Mouse (Mus musculus) liver, postnatal 0 days (tissue): Measurements from ENCODE around the gene Map3k6. TPM values are rescaled to one million over a fixed set of nuclear protein-coding genes. Genes with fewer than 3 reads are reported as not detected.

Experiments used
- ATAC-seq: fragments of 200-750 bp; cut with Nextera tagmentation; 2 replicates; pipeline ENCODE4 v1.8.0; 2017; ENCODE audit warnings: mild to moderate bottlenecking, moderate library complexity
- DNase-seq: peaks from one replicate; pipeline ENCODE4 v3.0.0-alpha.2; 2016
- H3K27ac ChIP-seq: fragments of 300-500 bp; sonication (generic); 2 replicates; pipeline ENCODE4 v1.5.1; 2014; ENCODE audit warnings: antibody characterized with exemption, moderate library complexity, mild to moderate bottlenecking, low read depth
- H3K27me3 ChIP-seq: fragments of 300-500 bp; sonication (generic); 2 replicates; pipeline ENCODE4 v1.6.1; 2014; ENCODE audit warnings: low read length, control low read depth, mixed read lengths; ENCODE audit not compliant: insufficient read depth
- H3K36me3 ChIP-seq: fragments of 300-500 bp; sonication (generic); replicated peaks from 2 replicates; pipeline ENCODE4 v1.6.1; 2014; ENCODE audit warnings: mild to moderate bottlenecking, control low read depth, low read length, moderate library complexity, mixed read lengths; ENCODE audit not compliant: insufficient read depth
- H3K4me1 ChIP-seq: fragments of 300-500 bp; sonication (generic); 2 replicates; pipeline ENCODE4 v1.6.1; 2014; ENCODE audit warnings: antibody characterized with exemption, mild to moderate bottlenecking, control low read depth; ENCODE audit not compliant: insufficient read depth
- H3K4me2 ChIP-seq: fragments of 300-500 bp; sonication (generic); 2 replicates; pipeline ENCODE4 v1.6.1; 2014; ENCODE audit warnings: low read depth, mild to moderate bottlenecking, low read length, moderate library complexity, mixed read lengths
- H3K4me3 ChIP-seq: fragments of 300-500 bp; sonication (generic); 2 replicates; pipeline ENCODE4 v1.5.1; 2014; ENCODE audit warnings: low read depth, low read length
- H3K9ac ChIP-seq: fragments of 300-500 bp; sonication (generic); replicated peaks from 2 replicates; pipeline ENCODE4 v1.6.1; 2014; ENCODE audit warnings: mild to moderate bottlenecking, moderate library complexity
- H3K9me3 ChIP-seq: fragments of 300-500 bp; sonication (generic); 2 replicates; pipeline ENCODE4 v1.6.1; 2016; ENCODE audit warnings: mild to moderate bottlenecking, control low read depth, low read length, mixed read lengths
- CTCF ChIP-seq: sonication (generic); IDR thresholded peaks from 2 replicates; pipeline ENCODE4 v1.5.1; 2016; ENCODE audit warnings: antibody characterized with exemption, low read depth
- EP300 ChIP-seq: IDR thresholded peaks from 2 replicates; pipeline ENCODE4 v1.6.1; 2016; ENCODE audit warnings: antibody characterized with exemption, low read depth, mild to moderate bottlenecking
- WGBS: fragments of 180-500 bp; shearing (Covaris S2); extraction: QIAGEN DNeasy Blood & Tissue Kit; methylation state at CpG from one replicate; pipeline ENCODE4 v1.1.7; 2014; ENCODE audit not compliant: insufficient replicate concordance; 5-methylcytosine and 5-hydroxymethylcytosine counted together
- polyA plus RNA-seq: library from polyadenylated mRNA; unstranded; fragments of >200 nt; fragmentation: Nextera tagmentation; extraction: Ambion mirVana; gene quantifications from 2 replicates; pipeline ENCODE4 v1.2.1, GENCODE M21; 2015

The Map3k6 gene
- polyA plus RNA-seq, result 1.2 and 1.3 TPM in 2 replicates

DNA sequence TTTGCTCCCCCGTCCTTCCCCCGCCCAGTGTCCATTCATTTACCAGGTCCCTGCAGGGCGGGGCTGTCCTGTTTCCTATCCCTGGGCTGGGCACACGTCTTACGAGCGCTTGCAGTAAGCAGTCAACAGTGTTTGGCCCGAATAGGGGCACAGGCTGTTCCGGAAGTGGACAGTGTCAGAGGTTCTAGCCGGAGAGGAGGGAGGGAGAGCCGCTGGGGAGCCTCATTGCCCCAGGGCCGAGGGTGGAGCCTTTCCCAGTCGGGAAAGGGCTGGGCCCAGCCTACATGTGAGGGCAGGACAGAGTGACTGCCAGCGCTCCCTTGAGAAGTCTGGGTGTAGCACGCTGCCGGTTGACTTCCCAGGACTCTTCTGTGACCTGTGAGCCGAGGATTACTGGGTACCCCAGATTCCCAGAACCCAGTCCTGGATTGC lies at the start of gene Map3k6:
Gene Map3k6 (plus strand): TSS at position 329 of the 432 bp plus-strand sequence.
- peak; percentile 83 for ATAC-seq
- Histone ChIP-seq H3K4me3 (peak within 1 kb of the TSS; percentile 81), H3K27ac (peak within 1 kb of the TSS; percentile 99), H3K9me3 (no peaks in the 10 kb centered on the region), H3K36me3 (peaks cover 5% of the 10 kb centered on the region; the same call in 1 of the 2 replicates), H3K4me2 (peak within 1 kb of the TSS; percentile 99), H3K4me1 (peaks cover 35% of the 10 kb centered on the region), H3K27me3 (no peaks in the 10 kb centered on the region), H3K9ac (peak within 1 kb of the TSS; percentile 91)
- TF ChIP-seq EP300 (peak; percentile 91), CTCF (no peak)
- WGBS, result 5% methylated on average over 16 of the region's 16 CpGs
- DNase-seq, result peak; percentile 85

- peaks cover 70% of the 10 kb centered on the region for H3K36me3 ChIP-seq
- TF ChIP-seq CTCF, result no peak
- TF ChIP-seq EP300, result no peak
- ATAC-seq, result no peak
Measured at GRCm38 (mm10) chr4:133194482-133194881, 46.1 kb upstream of the Map3k6 start.

DNA sequence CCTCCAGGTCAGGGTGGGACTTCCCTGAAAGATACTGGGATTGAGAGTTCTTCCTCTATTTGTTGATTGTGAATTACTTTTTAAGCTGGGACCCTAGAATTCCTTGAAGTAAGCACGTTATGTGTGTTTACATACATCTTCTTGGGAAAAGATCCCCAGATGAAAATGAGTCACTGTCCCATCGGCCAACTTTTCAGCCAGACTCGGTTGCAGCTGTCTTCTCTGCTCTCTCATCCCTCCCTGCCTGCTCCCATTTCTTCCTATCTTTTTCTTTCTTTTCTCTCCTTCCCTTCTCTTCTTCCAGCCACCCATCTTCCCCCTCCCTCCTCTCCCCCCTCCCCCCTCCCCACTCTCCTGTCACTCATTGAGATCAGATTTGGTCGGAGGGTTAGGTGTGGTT lies 45.6 kb upstream of the Map3k6 start:
- 65% methylated on average over 4 of the region's 4 CpGs for WGBS
- no peaks in the 10 kb centered on the region for H3K27me3 ChIP-seq
- no peak overlapping the region for H3K4me2 ChIP-seq
- peaks cover 22% of the 10 kb centered on the region for H3K4me1 ChIP-seq
- no peak overlapping the region for H3K27ac ChIP-seq
- no peaks in the 10 kb centered on the region for H3K9me3 ChIP-seq
- H3K36me3 ChIP-seq, result peaks cover 64% of the 10 kb centered on the region
- H3K4me3 ChIP-seq, result no peak overlapping the region
- no peak overlapping the region for H3K9ac ChIP-seq
- no peak for ATAC-seq
- TF ChIP-seq EP300, result no peak
- TF ChIP-seq CTCF, result no peak
- DNase-seq, result no peak

More at GRCm38 (mm10) chr4:133194482-133194881, 46.1 kb upstream of the Map3k6 start:
- DNase-seq, result no peak
- Histone ChIP-seq H3K9ac (no peak overlapping the region), H3K27ac (no peak overlapping the region), H3K4me2 (no peak overlapping the region), H3K9me3 (no peaks in the 10 kb centered on the region), H3K4me1 (peaks cover 17% of the 10 kb centered on the region), H3K4me3 (no peak overlapping the region), H3K27me3 (no peaks in the 10 kb centered on the region)
- 85% methylated on average over 10 of the region's 11 CpGs for WGBS

DNA sequence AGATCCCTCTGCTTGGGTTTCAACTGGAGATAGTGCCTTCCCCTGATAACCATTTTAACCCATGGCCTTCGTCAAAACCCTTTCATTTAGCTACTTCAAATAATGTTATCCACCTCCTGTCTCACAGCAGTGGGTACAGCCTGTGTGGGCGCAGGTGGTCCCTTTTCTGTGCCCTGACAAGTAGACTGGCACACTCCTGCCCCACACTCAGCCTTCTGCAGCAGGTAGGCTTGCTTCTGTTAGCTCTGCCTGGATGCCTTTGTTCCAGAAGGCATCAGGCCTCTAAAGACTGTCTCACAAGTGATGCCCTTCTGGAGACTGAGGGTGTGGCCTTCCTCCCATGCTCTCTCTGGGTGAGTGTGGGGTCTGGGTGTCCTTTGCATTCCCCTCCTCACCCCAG lies 44.5 kb upstream of the Map3k6 start:
- ATAC-seq, result no peak
- Histone ChIP-seq H3K4me2 (no peak overlapping the region), H3K27me3 (no peaks in the 10 kb centered on the region), H3K4me3 (no peak overlapping the region), H3K9me3 (no peaks in the 10 kb centered on the region), H3K9ac (no peak overlapping the region), H3K4me1 (peaks cover 25% of the 10 kb centered on the region), H3K27ac (0 out of 2 replicates have a peak overlapping the region, but pooled peaks have one; percentile 3), H3K36me3 (peaks cover 53% of the 10 kb centered on the region)
- DNase-seq, result no peak
- TF ChIP-seq EP300 (no peak), CTCF (no peak)
- 74% methylated on average over 2 of the region's 2 CpGs for WGBS

- no peaks in the 10 kb centered on the region for H3K9me3 ChIP-seq
- peak overlapping the region; percentile 60; the same call in 1 of the 2 replicates for H3K27ac ChIP-seq
- DNase-seq, result peak; percentile 41
- H3K9ac ChIP-seq, result no peak overlapping the region
- no peak overlapping the region for H3K4me2 ChIP-seq
- H3K4me3 ChIP-seq, result no peak overlapping the region
- no peak for ATAC-seq
- no peak for TF ChIP-seq CTCF
- no peak for TF ChIP-seq EP300
- H3K4me1 ChIP-seq, result peaks cover 27% of the 10 kb centered on the region
- H3K36me3 ChIP-seq, result peaks cover 46% of the 10 kb centered on the region
- no peaks in the 10 kb centered on the region for H3K27me3 ChIP-seq
- 62% methylated on average over 7 of the region's 7 CpGs for WGBS
Measured at GRCm38 (mm10) chr4:133196852-133197251, 43.8 kb upstream of the Map3k6 start.

DNA sequence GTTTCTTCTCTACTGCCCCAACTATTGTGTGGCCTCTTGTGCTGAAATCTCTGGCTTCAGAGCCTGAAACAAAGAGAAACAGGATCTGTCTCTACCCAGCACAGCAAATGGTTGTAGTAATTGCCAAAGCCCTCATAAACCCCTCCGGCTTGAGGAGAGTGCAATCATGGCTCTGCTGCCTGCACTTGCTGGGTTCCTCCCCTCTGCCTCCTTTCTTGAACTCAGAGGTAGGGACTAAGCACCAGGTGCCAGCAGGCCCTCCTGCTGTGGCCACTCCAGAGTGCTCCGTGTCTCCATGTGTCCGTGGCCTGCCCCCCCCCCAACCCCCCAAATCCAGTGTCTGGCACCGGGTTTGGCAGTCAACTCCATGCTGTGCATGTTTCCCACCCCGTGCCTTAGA lies 43.3 kb upstream of the Map3k6 start:
- Histone ChIP-seq H3K4me2 (no peak overlapping the region), H3K27ac (peak overlapping the region; percentile 60), H3K9me3 (no peaks in the 10 kb centered on the region), H3K4me3 (no peak overlapping the region), H3K9ac (0 out of 2 replicates have a peak overlapping the region, but pooled peaks have one; percentile 0), H3K27me3 (no peaks in the 10 kb centered on the region), H3K4me1 (peaks cover 27% of the 10 kb centered on the region), H3K36me3 (peaks cover 42% of the 10 kb centered on the region)
- ATAC-seq (no peak), DNase-seq (no peak)
- no peak for TF ChIP-seq CTCF
- TF ChIP-seq EP300, result no peak
- WGBS, result 63% methylated on average over 5 of the region's 5 CpGs
